16 mouse cellular contexts compared by ENCODE assay signal in genomic region chr10:24332799-24333198, GRCm38 (mm10).
DNase-seq lines count a peak whose midpoint lies in the region; ATAC-seq and TF ChIP-seq lines count a peak whose summit lies in the region.
"Had no signal": no experiment of that assay in that cellular context is flagged by ENCODE, and none has a peak within 500 bp of the region (broad histone marks: within the 10 kb centered on the region; RNA-seq: fewer than 3 reads in every experiment).

No protein-coding gene starts in this region.

- no peak overlapping the region for H3K9ac ChIP-seq in heart, adult 2 months (ENCODE audit: low read depth, low read length)
- no peak overlapping the region for H3K9ac ChIP-seq in liver, postnatal 0 days (replicated peaks)
- H3K9ac ChIP-seq in liver, embryonic 12.5 days, result no peak overlapping the region
- H3K9ac ChIP-seq in ES-Bruce4 (ENCODE audit: low read depth, poor library complexity, severe bottlenecking), result no peak overlapping the region
- H3K9ac ChIP-seq: stomach, embryonic 15.5 days had no signal

- intact Hi-C loops in heart, adult 2 months (cut with DNase I), result loop anchor here (2.0 kb wide), 1 partner anchor 292 kb away; no protein-coding TSS in a partner anchor

- H3K27ac ChIP-seq in heart, adult 2 months, result no peak overlapping the region
- no peak overlapping the region for H3K27ac ChIP-seq in liver, postnatal 0 days (ENCODE audit: low read depth)
- H3K27ac ChIP-seq in liver, embryonic 12.5 days, result no peak overlapping the region
- H3K27ac ChIP-seq in ES-Bruce4 (ENCODE audit: insufficient read depth, low read length), result no peak overlapping the region
- H3K27ac ChIP-seq: midbrain, embryonic 10.5 days; stomach, embryonic 15.5 days had no signal

- H3K9me3 ChIP-seq in liver, postnatal 0 days (ENCODE audit: low read length), result no peaks in the 10 kb centered on the region
- no peaks in the 10 kb centered on the region for H3K9me3 ChIP-seq in liver, embryonic 12.5 days (replicated peaks)
- H3K9me3 ChIP-seq in ES-Bruce4 (replicated peaks; ENCODE audit: control insufficient read depth, insufficient read depth, low read length, poor library complexity, severe bottlenecking), result no peaks in the 10 kb centered on the region
- H3K9me3 ChIP-seq: midbrain, embryonic 10.5 days; stomach, embryonic 15.5 days had no signal

- H3K4me2 ChIP-seq in liver, postnatal 0 days (ENCODE audit: low read depth, low read length), result no peak overlapping the region
- H3K4me2 ChIP-seq in liver, embryonic 12.5 days, result no peak overlapping the region
- H3K4me2 ChIP-seq: stomach, embryonic 15.5 days had no signal

- H3K27me3 ChIP-seq in heart, adult 2 months (ENCODE audit: control insufficient read depth, insufficient read depth, low read length), result no peaks in the 10 kb centered on the region
- H3K27me3 ChIP-seq in liver, postnatal 0 days (ENCODE audit: insufficient read depth, low read length), result no peaks in the 10 kb centered on the region
- H3K27me3 ChIP-seq in liver, embryonic 12.5 days (replicated peaks), result no peaks in the 10 kb centered on the region
- H3K27me3 ChIP-seq in ES-Bruce4 (ENCODE audit: control insufficient read depth, insufficient read depth, low read length, poor library complexity, severe bottlenecking), result no peaks in the 10 kb centered on the region
- H3K27me3 ChIP-seq: stomach, embryonic 15.5 days had no signal

- H3K4me1 ChIP-seq in heart, adult 2 months (ENCODE audit: control insufficient read depth, insufficient read depth, low read length), result no peaks in the 10 kb centered on the region
- H3K4me1 ChIP-seq in liver, postnatal 0 days (ENCODE audit: insufficient read depth), result no peaks in the 10 kb centered on the region
- no peaks in the 10 kb centered on the region for H3K4me1 ChIP-seq in liver, embryonic 12.5 days
- H3K4me1 ChIP-seq in ES-Bruce4 (ENCODE audit: control insufficient read depth, insufficient read depth, low read length), result peaks cover 3% of the 10 kb centered on the region
- H3K4me1 ChIP-seq: midbrain, embryonic 10.5 days; stomach, embryonic 15.5 days had no signal

- no peaks in the 10 kb centered on the region for H3K79me2 ChIP-seq in heart, adult 2 months (replicated peaks; ENCODE audit: control insufficient read depth, insufficient read depth, low read length)

- peak; percentile 53 for TF ChIP-seq CTCF in heart, adult 2 months (IDR thresholded peaks at IDR 0.05)
- TF ChIP-seq CTCF in liver, postnatal 0 days (IDR thresholded peaks at IDR 0.05; ENCODE audit: low read depth), result peak; percentile 33; the same call in 1 of the 2 replicates
- peak; percentile 21 for TF ChIP-seq CTCF in ES-Bruce4 (IDR thresholded peaks at IDR 0.05; ENCODE audit: low read depth, low read length)

- DNase-seq in heart, adult 2 months, result no peak
- DNase-seq in heart, postnatal 4 days, result no peak
- DNase-seq in liver, postnatal 0 days, result no peak
- DNase-seq in induced T-regulatory cell, adult 2 months (ENCODE audit: low read depth), result peak; percentile 20
- no peak for DNase-seq in urinary bladder, adult 2 months (ENCODE audit: low spot score)
- DNase-seq: adrenal gland, adult 8-10 months; kidney, adult 11 months; left cerebral cortex, postnatal 4 days; lung, adult 2 months; right cerebral cortex, postnatal 4 days; thymus, postnatal 4 days had no signal

- no peak overlapping the region for H3K4me3 ChIP-seq in heart, adult 2 months
- no peak overlapping the region for H3K4me3 ChIP-seq in liver, postnatal 0 days (ENCODE audit: low read depth, low read length)
- H3K4me3 ChIP-seq in liver, embryonic 12.5 days, result no peak overlapping the region
- H3K4me3 ChIP-seq in ES-Bruce4 (ENCODE audit: low read depth, low read length), result no peak overlapping the region
- H3K4me3 ChIP-seq: midbrain, embryonic 10.5 days; stomach, embryonic 15.5 days had no signal

- H3K36me3 ChIP-seq in heart, adult 2 months (ENCODE audit: control insufficient read depth, insufficient read depth, low read length), result no peaks in the 10 kb centered on the region
- no peaks in the 10 kb centered on the region for H3K36me3 ChIP-seq in liver, postnatal 0 days (replicated peaks; ENCODE audit: insufficient read depth, low read length)
- H3K36me3 ChIP-seq in liver, embryonic 12.5 days, result no peaks in the 10 kb centered on the region
- H3K36me3 ChIP-seq in ES-Bruce4 (ENCODE audit: control insufficient read depth, insufficient read depth, low read length, poor library complexity, severe bottlenecking), result no peaks in the 10 kb centered on the region
- H3K36me3 ChIP-seq: midbrain, embryonic 10.5 days; stomach, embryonic 15.5 days had no signal

- 57% methylated on average over 3 of the region's 3 CpGs for WGBS in heart, adult 2 months
- 59% methylated on average over 3 of the region's 3 CpGs for WGBS in liver, postnatal 0 days (ENCODE audit: insufficient replicate concordance)
- WGBS in liver, embryonic 12.5 days (ENCODE audit: insufficient replicate concordance), result 38% methylated on average over 3 of the region's 3 CpGs

- TF ChIP-seq EP300 in heart, adult 2 months (IDR thresholded peaks at IDR 0.05; ENCODE audit: insufficient read depth, low read depth, low read length), result no peak
- TF ChIP-seq EP300 in liver, postnatal 0 days (IDR thresholded peaks at IDR 0.05; ENCODE audit: low read depth), result no peak
- no peak for TF ChIP-seq EP300 in ES-Bruce4 (IDR thresholded peaks at IDR 0.05; ENCODE audit: insufficient read depth, low read depth, low read length)

- no peak for ATAC-seq in liver, postnatal 0 days
- ATAC-seq in liver, embryonic 12.5 days, result no peak
- ATAC-seq: forebrain, embryonic 16.5 days had no signal

- no peak for TF ChIP-seq POLR2A in heart, adult 2 months (IDR thresholded peaks at IDR 0.05; ENCODE audit: insufficient read depth, low read depth, low read length)
- no peak for TF ChIP-seq POLR2A in ES-Bruce4 (IDR thresholded peaks at IDR 0.05; ENCODE audit: insufficient read depth, low read length)
